Mouse (Mus musculus) intestine, embryonic 15.5 days (tissue): ENCODE results near the gene Cd276. TPM values are rescaled to one million over a fixed set of nuclear protein-coding genes. Genes with fewer than 3 reads are reported as not detected.

Source experiments
- ATAC-seq: fragments of 200-750 bp; cut with Nextera tagmentation; 2 replicates; pipeline ENCODE4 v1.8.0; 2017; ENCODE audit warnings: moderate TSS enrichment, moderate library complexity
- H3K27ac ChIP-seq: fragments of 300-500 bp; sonication (generic); 2 replicates; pipeline ENCODE4 v1.5.1; 2015; ENCODE audit warnings: mild to moderate bottlenecking, inconsistent platforms
- H3K27me3 ChIP-seq: fragments of 300-500 bp; sonication (generic); replicated peaks from 2 replicates; pipeline ENCODE4 v1.6.1; 2015; ENCODE audit warnings: inconsistent platforms
- H3K36me3 ChIP-seq: fragments of 300-500 bp; sonication (generic); 2 replicates; pipeline ENCODE4 v1.6.1; 2015; ENCODE audit warnings: inconsistent platforms
- H3K4me1 ChIP-seq: fragments of 300-500 bp; sonication (generic); replicated peaks from 2 replicates; pipeline ENCODE4 v1.6.1; 2015; ENCODE audit warnings: inconsistent platforms
- H3K4me2 ChIP-seq: fragments of 300-500 bp; sonication (generic); replicated peaks from 2 replicates; pipeline ENCODE4 v1.6.1; 2015; ENCODE audit warnings: mild to moderate bottlenecking, inconsistent platforms
- H3K4me3 ChIP-seq: fragments of 300-500 bp; sonication (generic); replicated peaks from 2 replicates; pipeline ENCODE4 v1.5.1; 2015; ENCODE audit warnings: inconsistent platforms
- H3K9ac ChIP-seq: fragments of 300-500 bp; sonication (generic); 2 replicates; pipeline ENCODE4 v1.6.1; 2015; ENCODE audit warnings: inconsistent platforms
- H3K9me3 ChIP-seq: fragments of 300-500 bp; sonication (generic); 2 replicates; pipeline ENCODE4 v1.6.1; 2016; ENCODE audit warnings: inconsistent platforms
- WGBS: fragments of 180-500 bp; shearing (Covaris S2); methylation state at CpG from one replicate; pipeline ENCODE4 v1.1.7; 2015; 5-methylcytosine and 5-hydroxymethylcytosine counted together
- polyA plus RNA-seq: library from polyadenylated mRNA; unstranded; fragments of >200 nt; fragmentation: Nextera tagmentation; extraction: Ambion mirVana; gene quantifications from 2 replicates; pipeline ENCODE4 v1.2.1, GENCODE M21; 2015

The Cd276 gene
- polyA plus RNA-seq, 1 experiment from 2014 or later = 22.7 TPM

GRCm38 (mm10) chr9:58496470-58497182, 58.6 kb downstream of the Cd276 start:
- Histone ChIP-seq H3K27ac (no peak overlapping the region), H3K27me3 (no peaks in the 10 kb centered on the region), H3K9me3 (no peaks in the 10 kb centered on the region), H3K9ac (no peak overlapping the region), H3K4me3 (no peak overlapping the region), H3K4me1 (no peaks in the 10 kb centered on the region), H3K4me2 (no peak overlapping the region), H3K36me3 (no peaks in the 10 kb centered on the region)
- 28% methylated on average over 4 of the region's 4 CpGs for WGBS
- no peak for ATAC-seq

- no peaks in the 10 kb centered on the region for H3K9me3 ChIP-seq
- H3K36me3 ChIP-seq = no peaks in the 10 kb centered on the region
- no peak overlapping the region for H3K4me3 ChIP-seq
- H3K27ac ChIP-seq = no peak overlapping the region
- WGBS = 80% methylated on average over 2 of the region's 2 CpGs
- H3K4me1 ChIP-seq = no peaks in the 10 kb centered on the region
- peaks cover 8% of the 10 kb centered on the region for H3K27me3 ChIP-seq
- H3K4me2 ChIP-seq = no peak overlapping the region
- H3K9ac ChIP-seq = no peak overlapping the region
- no peak for ATAC-seq
These were observed 60.2 kb downstream of the Cd276 start for GRCm38 (mm10) chr9:58495035-58495434.

GRCm38 (mm10) chr9:58490391-58490790, 64.8 kb downstream of the Cd276 start:
- H3K36me3 ChIP-seq = no peaks in the 10 kb centered on the region
- H3K27me3 ChIP-seq = peaks cover 40% of the 10 kb centered on the region
- H3K4me2 ChIP-seq = no peak overlapping the region
- peaks cover 16% of the 10 kb centered on the region for H3K4me1 ChIP-seq
- H3K4me3 ChIP-seq = no peak overlapping the region
- no peak overlapping the region for H3K27ac ChIP-seq
- no peak for ATAC-seq
- 75% methylated on average over 2 of the region's 2 CpGs for WGBS
- no peak overlapping the region for H3K9ac ChIP-seq
- no peaks in the 10 kb centered on the region for H3K9me3 ChIP-seq

- Histone ChIP-seq H3K36me3 (no peaks in the 10 kb centered on the region), H3K4me3 (peak overlapping the region; percentile 4; the same call in 1 of the 2 replicates), H3K27me3 (peaks cover 40% of the 10 kb centered on the region), H3K9ac (no peak overlapping the region), H3K9me3 (no peaks in the 10 kb centered on the region), H3K27ac (no peak overlapping the region), H3K4me2 (peak overlapping the region; percentile 99), H3K4me1 (peaks cover 16% of the 10 kb centered on the region)
- WGBS = 16% methylated on average over 7 of the region's 7 CpGs
- no peak for ATAC-seq
These were observed 65.4 kb downstream of the Cd276 start for GRCm38 (mm10) chr9:58489865-58490165.

GRCm38 (mm10) chr9:58489133-58489864, 65.9 kb downstream of the Cd276 start:
- Histone ChIP-seq H3K9ac (peak overlapping the region; percentile 52), H3K27me3 (peaks cover 40% of the 10 kb centered on the region), H3K4me3 (peak overlapping the region; percentile 67), H3K36me3 (no peaks in the 10 kb centered on the region), H3K9me3 (no peaks in the 10 kb centered on the region), H3K27ac (no peak overlapping the region), H3K4me2 (peak overlapping the region; percentile 99), H3K4me1 (peaks cover 16% of the 10 kb centered on the region)
- peak; percentile 13; the same call in 1 of the 2 replicates for ATAC-seq
- WGBS = 6% methylated on average over 13 of the region's 13 CpGs

GRCm38 (mm10) chr9:58487851-58488801, 67.1 kb downstream of the Cd276 start, which contains the start of gene Insyn1:
Insyn1 (plus strand) TSS chr9:58488603.
- H3K4me3 ChIP-seq = peak within 1 kb of the TSS; percentile 67
- peak within 1 kb of the TSS; percentile 73 for H3K27ac ChIP-seq
- peak within 1 kb of the TSS; percentile 99 for H3K4me2 ChIP-seq
- no peaks in the 10 kb centered on the region for H3K9me3 ChIP-seq
- ATAC-seq = peak; percentile 87
- no peaks in the 10 kb centered on the region for H3K36me3 ChIP-seq
- under 1% methylated on average over 104 of the region's 104 CpGs for WGBS
- peak within 1 kb of the TSS; percentile 52 for H3K9ac ChIP-seq
- H3K27me3 ChIP-seq = peaks cover 40% of the 10 kb centered on the region
- H3K4me1 ChIP-seq = peaks cover 16% of the 10 kb centered on the region

GRCm38 (mm10) chr9:58487076-58487475, 68.2 kb downstream of the Cd276 start:
- ATAC-seq = no peak
- WGBS = 20% methylated on average over 3 of the region's 3 CpGs

More at GRCm38 (mm10) chr9:58487076-58487475, 68.2 kb downstream of the Cd276 start:
- Histone ChIP-seq H3K4me3 (no peak overlapping the region), H3K36me3 (no peaks in the 10 kb centered on the region), H3K4me1 (peaks cover 16% of the 10 kb centered on the region), H3K4me2 (0 out of 2 replicates have a peak overlapping the region, but pooled peaks have one; percentile 99), H3K27me3 (peaks cover 40% of the 10 kb centered on the region), H3K9me3 (no peaks in the 10 kb centered on the region), H3K9ac (no peak overlapping the region), H3K27ac (no peak overlapping the region)

Other genes starting within 250 kb of the Cd276 start
- gene Loxl1, start 242.3 kb downstream of the Cd276 start, polyA plus RNA-seq = 34.1 and 36.2 TPM in 2 replicates
- not detected in 2 replicates for gene Tbc1d21, start 185.0 kb downstream of the Cd276 start, polyA plus RNA-seq
- gene Insyn1, start 66.8 kb downstream of the Cd276 start, polyA plus RNA-seq = 0.67 and 0.96 TPM in 2 replicates
- gene Nptn, start 26.8 kb upstream of the Cd276 start, polyA plus RNA-seq = 119 TPM in 2 replicates
- 1.7 and 2.6 TPM in 2 replicates for gene Rec114, start 188.5 kb upstream of the Cd276 start, polyA plus RNA-seq